Mouse (Mus musculus): Measurements from ENCODE around the gene Ppm1a.

DNA sequence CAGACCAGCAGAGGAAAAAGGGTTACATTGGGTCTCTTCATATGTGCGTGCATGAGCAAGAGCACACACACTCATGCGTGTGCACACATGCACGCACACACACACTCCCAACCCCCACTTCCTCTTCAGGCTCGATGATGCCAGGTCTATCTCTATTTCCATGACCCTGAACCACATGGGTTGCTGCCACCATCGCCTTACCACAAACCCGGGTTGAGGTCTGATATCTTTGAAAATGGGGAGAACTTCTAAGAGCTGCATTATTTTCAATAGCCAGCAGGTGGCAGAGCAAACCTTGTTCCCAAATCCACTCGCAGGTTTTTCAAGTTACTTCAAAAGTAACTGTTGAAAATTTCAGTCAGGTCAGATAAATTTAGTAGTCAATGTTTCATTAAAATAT is 90.5 kb downstream of the Ppm1a start:
- TF ChIP-seq POLR2A (IDR thresholded peaks at IDR 0.05; ENCODE audit: borderline replicate concordance, extremely low read depth, insufficient read depth, insufficient read length, poor library complexity, severe bottlenecking) (no peak), CTCF (IDR thresholded peaks at IDR 0.05; ENCODE audit: borderline replicate concordance, extremely low read depth, insufficient read depth, insufficient read length) (peak; percentile 62; the same call in 1 of the 2 replicates)
